Mouse (Mus musculus): ENCODE results near the gene Tpd52l2. TPM values are rescaled to one million over a fixed set of nuclear protein-coding genes. Genes with fewer than 3 reads are reported as not detected.
A peak's percentile ranks its signal among the peaks of the same experiment; 100 is the strongest.
"Not testable (repeated sequence)": the region's sequence is repeated elsewhere in the genome, so short reads cannot be mapped to it uniquely, and the experiment has no call there.

Gene Tpd52l2
- polyA plus RNA-seq, 1 experiment from 2014 or later, result 167 TPM

DNA sequence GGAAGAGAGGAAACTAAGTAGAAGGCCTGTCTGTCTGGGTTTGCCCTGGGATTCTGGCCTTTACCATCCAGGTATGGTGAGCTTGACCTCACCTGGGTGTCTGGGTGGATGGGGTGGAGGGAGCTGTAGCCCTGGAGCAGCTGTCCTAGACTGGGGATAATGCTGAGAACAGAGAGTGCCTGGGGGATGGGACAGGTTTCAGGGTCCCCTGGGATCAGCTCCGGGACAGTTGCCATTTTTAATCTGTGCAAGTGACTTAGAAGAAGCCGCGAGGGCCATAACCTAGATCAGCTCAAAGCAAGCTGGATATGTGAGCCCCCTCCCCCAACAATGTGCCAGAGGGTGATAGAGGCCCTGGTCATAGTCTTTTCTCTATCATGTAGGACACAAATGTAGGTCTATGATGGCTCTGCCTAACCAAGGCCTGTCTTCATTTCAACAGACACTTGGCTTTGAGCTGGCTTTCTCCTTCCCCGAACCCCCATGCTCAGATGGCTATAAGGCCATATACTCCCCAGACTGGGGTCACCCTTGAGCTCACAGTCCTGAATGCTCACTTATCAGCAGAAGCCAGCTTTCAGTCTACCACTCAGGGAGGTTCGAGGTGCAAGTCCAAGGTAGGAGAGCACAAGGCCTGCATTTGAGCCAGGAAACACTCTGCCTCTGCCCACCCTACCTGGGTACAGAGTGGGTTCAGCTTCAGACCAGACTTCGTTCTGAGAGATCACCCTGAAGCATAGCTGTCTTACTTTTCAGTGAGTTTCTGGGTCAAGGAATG lies 12.3 kb upstream of the Tpd52l2 start:
- Histone ChIP-seq H3K4me3 (ENCODE audit: low read length) (no peak overlapping the region), H3K36me3 (ENCODE audit: control insufficient read depth, insufficient read depth, low read length) (no peaks in the 10 kb centered on the region), H3K9me3 (ENCODE audit: control insufficient read depth, low read length) (no peaks in the 10 kb centered on the region), H3K4me1 (replicated peaks; ENCODE audit: control insufficient read depth, insufficient read depth, low read length) (peaks cover 22% of the 10 kb centered on the region), H3K27me3 (ENCODE audit: control insufficient read depth, insufficient read depth, low read depth, low read length) (no peaks in the 10 kb centered on the region), H3K27ac (ENCODE audit: low read length) (no peak overlapping the region), H3K9ac (ENCODE audit: low read length) (no peak overlapping the region), H3K4me2 (ENCODE audit: low read depth, low read length) (no peak overlapping the region)
- no peak for ATAC-seq (ENCODE audit: low read depth)
- WGBS, result 77% methylated on average over 6 of the region's 6 CpGs

- ATAC-seq (ENCODE audit: low read depth), result no peak
- no peak overlapping the region for H3K4me2 ChIP-seq (ENCODE audit: low read depth, low read length)
- no peaks in the 10 kb centered on the region for H3K36me3 ChIP-seq (ENCODE audit: control insufficient read depth, insufficient read depth, low read length)
- no peaks in the 10 kb centered on the region for H3K9me3 ChIP-seq (ENCODE audit: control insufficient read depth, low read length)
- peaks cover 22% of the 10 kb centered on the region for H3K4me1 ChIP-seq (replicated peaks; ENCODE audit: control insufficient read depth, insufficient read depth, low read length)
- no peak overlapping the region for H3K27ac ChIP-seq (ENCODE audit: low read length)
- H3K27me3 ChIP-seq (ENCODE audit: control insufficient read depth, insufficient read depth, low read depth, low read length), result no peaks in the 10 kb centered on the region
- WGBS, result 21% methylated on average over 1 of the region's 1 CpGs
- H3K4me3 ChIP-seq (ENCODE audit: low read length), result no peak overlapping the region
- H3K9ac ChIP-seq (ENCODE audit: low read length), result no peak overlapping the region
These were observed 11.2 kb upstream of the Tpd52l2 start for GRCm38 (mm10) chr2:181485741-181486140.

GRCm38 (mm10) chr2:181487338-181488277 lies 9.3 kb upstream of the Tpd52l2 start:
- Histone ChIP-seq H3K9ac (ENCODE audit: low read length) (peak overlapping the region; percentile 39), H3K4me2 (ENCODE audit: low read depth, low read length) (peak overlapping the region; percentile 29; the same call in 1 of the 2 replicates), H3K27me3 (ENCODE audit: control insufficient read depth, insufficient read depth, low read depth, low read length) (no peaks in the 10 kb centered on the region), H3K4me3 (ENCODE audit: low read length) (no peak overlapping the region), H3K4me1 (replicated peaks; ENCODE audit: control insufficient read depth, insufficient read depth, low read length) (peaks cover 22% of the 10 kb centered on the region), H3K9me3 (ENCODE audit: control insufficient read depth, low read length) (no peaks in the 10 kb centered on the region), H3K36me3 (ENCODE audit: control insufficient read depth, insufficient read depth, low read length) (no peaks in the 10 kb centered on the region), H3K27ac (ENCODE audit: low read length) (peak overlapping the region; percentile 91)
- peak; percentile 93 for ATAC-seq (ENCODE audit: low read depth)
- 10% methylated on average over 5 of the region's 5 CpGs for WGBS

- Histone ChIP-seq H3K36me3 (ENCODE audit: control insufficient read depth, insufficient read depth, low read length) (no peaks in the 10 kb centered on the region), H3K4me3 (ENCODE audit: low read length) (no peak overlapping the region), H3K27ac (ENCODE audit: low read length) (no peak overlapping the region), H3K4me1 (replicated peaks; ENCODE audit: control insufficient read depth, insufficient read depth, low read length) (peaks cover 23% of the 10 kb centered on the region), H3K9ac (ENCODE audit: low read length) (no peak overlapping the region), H3K27me3 (ENCODE audit: control insufficient read depth, insufficient read depth, low read depth, low read length) (no peaks in the 10 kb centered on the region), H3K4me2 (ENCODE audit: low read depth, low read length) (no peak overlapping the region), H3K9me3 (ENCODE audit: control insufficient read depth, low read length) (no peaks in the 10 kb centered on the region)
- ATAC-seq (ENCODE audit: low read depth), result no peak
- 24% methylated on average over 7 of the region's 7 CpGs for WGBS
These were observed 5.3 kb upstream of the Tpd52l2 start for GRCm38 (mm10) chr2:181491432-181492205.

GRCm38 (mm10) chr2:181492206-181492605 lies 4.7 kb upstream of the Tpd52l2 start:
- no peak overlapping the region for H3K27ac ChIP-seq (ENCODE audit: low read length)
- ATAC-seq (ENCODE audit: low read depth), result no peak
- H3K9me3 ChIP-seq (ENCODE audit: control insufficient read depth, low read length), result no peaks in the 10 kb centered on the region
- H3K36me3 ChIP-seq (ENCODE audit: control insufficient read depth, insufficient read depth, low read length), result no peaks in the 10 kb centered on the region
- H3K27me3 ChIP-seq (ENCODE audit: control insufficient read depth, insufficient read depth, low read depth, low read length), result no peaks in the 10 kb centered on the region
- H3K4me1 ChIP-seq (replicated peaks; ENCODE audit: control insufficient read depth, insufficient read depth, low read length), result peaks cover 17% of the 10 kb centered on the region
- no peak overlapping the region for H3K9ac ChIP-seq (ENCODE audit: low read length)
- no peak overlapping the region for H3K4me3 ChIP-seq (ENCODE audit: low read length)
- H3K4me2 ChIP-seq (ENCODE audit: low read depth, low read length), result no peak overlapping the region
- WGBS, result 46% methylated on average over 3 of the region's 3 CpGs

GRCm38 (mm10) chr2:181493156-181493927 lies 3.6 kb upstream of the Tpd52l2 start, which contains the start of gene Abhd16b:
Gene Abhd16b (plus strand): TSS chr2:181493206.
- Histone ChIP-seq H3K4me3 (ENCODE audit: low read length) (no peak within 1 kb of the TSS), H3K27ac (ENCODE audit: low read length) (no peak within 1 kb of the TSS), H3K36me3 (ENCODE audit: control insufficient read depth, insufficient read depth, low read length) (no peaks in the 10 kb centered on the region), H3K4me2 (ENCODE audit: low read depth, low read length) (no peak within 1 kb of the TSS), H3K4me1 (replicated peaks; ENCODE audit: control insufficient read depth, insufficient read depth, low read length) (peaks cover 11% of the 10 kb centered on the region), H3K9me3 (ENCODE audit: control insufficient read depth, low read length) (no peaks in the 10 kb centered on the region), H3K9ac (ENCODE audit: low read length) (no peak within 1 kb of the TSS), H3K27me3 (ENCODE audit: control insufficient read depth, insufficient read depth, low read depth, low read length) (no peaks in the 10 kb centered on the region)
- no peak for ATAC-seq (ENCODE audit: low read depth)
- 79% methylated on average over 31 of the region's 31 CpGs for WGBS

GRCm38 (mm10) chr2:181494266-181494945 lies 2.5 kb upstream of the Tpd52l2 start:
- no peak overlapping the region for H3K4me2 ChIP-seq (ENCODE audit: low read depth, low read length)
- whole genome bisulfite sequencing, result 56% methylated on average over 26 of the region's 26 CpGs
- H3K27me3 ChIP-seq (ENCODE audit: control insufficient read depth, insufficient read depth, low read depth, low read length), result no peaks in the 10 kb centered on the region

GRCm38 (mm10) chr2:181495845-181496244 lies 1.1 kb upstream of the Tpd52l2 start:
- H3K4me3 ChIP-seq (ENCODE audit: low read length); H3K36me3 ChIP-seq (ENCODE audit: control insufficient read depth, insufficient read depth, low read length); H3K9ac ChIP-seq (ENCODE audit: low read length); H3K27ac ChIP-seq (ENCODE audit: low read length); ATAC-seq (ENCODE audit: low read depth); H3K9me3 ChIP-seq (ENCODE audit: control insufficient read depth, low read length); H3K4me2 ChIP-seq (ENCODE audit: low read depth, low read length); H3K27me3 ChIP-seq (ENCODE audit: control insufficient read depth, insufficient read depth, low read depth, low read length): not testable (repeated sequence)
- WGBS, result 46% methylated on average over 8 of the region's 8 CpGs
- peaks cover 14% of the 10 kb centered on the region for H3K4me1 ChIP-seq (replicated peaks; ENCODE audit: control insufficient read depth, insufficient read depth, low read length)

More at GRCm38 (mm10) chr2:181494266-181494945, 2.5 kb upstream of the Tpd52l2 start:
- H3K27ac ChIP-seq (ENCODE audit: low read length), result no peak overlapping the region
- H3K9me3 ChIP-seq (ENCODE audit: control insufficient read depth, low read length), result no peaks in the 10 kb centered on the region
- no peak for ATAC-seq (ENCODE audit: low read depth)
- no peak overlapping the region for H3K4me3 ChIP-seq (ENCODE audit: low read length)
- H3K4me1 ChIP-seq (replicated peaks; ENCODE audit: control insufficient read depth, insufficient read depth, low read length), result peaks cover 14% of the 10 kb centered on the region
- no peaks in the 10 kb centered on the region for H3K36me3 ChIP-seq (ENCODE audit: control insufficient read depth, insufficient read depth, low read length)
- no peak overlapping the region for H3K9ac ChIP-seq (ENCODE audit: low read length)

All from lung, embryonic 16.5 days (tissue).